Mouse (Mus musculus) heart, postnatal 0 days (tissue): ENCODE measurements around the gene Chd6.

ENCODE experiments used
- CTCF ChIP-seq: IDR thresholded peaks from 2 replicates; pipeline ENCODE4 v1.5.1; 2016; ENCODE audit warnings: antibody characterized with exemption, control low read depth, low read depth
- EP300 ChIP-seq: IDR thresholded peaks from 2 replicates; pipeline ENCODE4 v1.6.1; 2016; ENCODE audit warnings: antibody characterized with exemption, low read depth

- TF ChIP-seq CTCF (no peak), EP300 (no peak)
Measured at GRCm38 (mm10) chr2:161044492-161045201, 64.2 kb downstream of the Chd6 start.
